Mouse (Mus musculus): ENCODE results near the gene Gm12800.
"Not testable (repeated sequence)": the region's sequence is repeated elsewhere in the genome, so short reads cannot be mapped to it uniquely, and the experiment has no call there.

DNA sequence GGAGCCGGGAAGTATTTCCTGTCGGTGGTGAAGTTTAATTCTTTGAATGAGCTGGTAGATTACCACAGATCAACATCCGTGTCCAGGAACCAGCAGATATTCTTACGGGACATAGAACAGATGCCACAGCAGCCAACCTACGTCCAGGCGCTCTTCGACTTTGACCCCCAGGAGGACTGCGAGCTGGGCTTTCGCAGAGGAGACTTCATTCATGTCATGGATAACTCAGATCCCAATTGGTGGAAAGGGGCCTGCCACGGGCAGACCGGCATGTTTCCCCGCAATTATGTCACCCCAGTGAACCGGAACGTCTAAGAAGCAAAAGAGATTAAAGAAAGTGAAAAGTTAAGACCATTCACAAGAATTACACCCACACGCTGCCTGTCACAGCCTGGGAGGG lies 33.2 kb upstream of the Gm12800 start:
- not testable (repeated sequence) for TF ChIP-seq RAD21 (IDR thresholded peaks at IDR 0.05; ENCODE audit: low read depth, low read length); ZC3H11A (IDR thresholded peaks at IDR 0.05; ENCODE audit: low read depth, low read length); ZMIZ1 (IDR thresholded peaks at IDR 0.05; ENCODE audit: low read depth, low read length); GATA1 (IDR thresholded peaks at IDR 0.05; ENCODE audit: low read depth, low read length); CTCF (IDR thresholded peaks at IDR 0.05 in 2 of 3, conservative IDR thresholded peaks at IDR 0.05 in 1 of 3; ENCODE audit: control insufficient read depth in 1 of 3, insufficient read depth in 1 of 3, low read depth in 2 of 3, low read length in 3 of 3, poor library complexity in 1 of 3, severe bottlenecking in 1 of 3); TBP (IDR thresholded peaks at IDR 0.05; ENCODE audit: low read depth, low read length); POLR2A (IDR thresholded peaks at IDR 0.05; ENCODE audit: control insufficient read depth in 1 of 2, insufficient read depth in 1 of 2, low read depth in 1 of 2, low read length in 2 of 2, poor library complexity in 1 of 2); MEF2A (IDR thresholded peaks at IDR 0.05; ENCODE audit: extremely low read depth, insufficient replicate concordance, low read depth, low read length, poor library complexity, severe bottlenecking); ZNF384 (IDR thresholded peaks at IDR 0.05; ENCODE audit: low read depth, low read length)

All from MEL (cell line).